Mouse (Mus musculus) cerebellum, postnatal 4 days (tissue): ENCODE measurements around the gene F7.

ENCODE experiments used
- DNase-seq, 2 experiments: peaks; one replicate each; pipeline ENCODE4 v3.0.0; 2022; ENCODE audit warnings: low spot score in 2 of 2, mixed read lengths in 1 of 2

The F7 gene

DNA sequence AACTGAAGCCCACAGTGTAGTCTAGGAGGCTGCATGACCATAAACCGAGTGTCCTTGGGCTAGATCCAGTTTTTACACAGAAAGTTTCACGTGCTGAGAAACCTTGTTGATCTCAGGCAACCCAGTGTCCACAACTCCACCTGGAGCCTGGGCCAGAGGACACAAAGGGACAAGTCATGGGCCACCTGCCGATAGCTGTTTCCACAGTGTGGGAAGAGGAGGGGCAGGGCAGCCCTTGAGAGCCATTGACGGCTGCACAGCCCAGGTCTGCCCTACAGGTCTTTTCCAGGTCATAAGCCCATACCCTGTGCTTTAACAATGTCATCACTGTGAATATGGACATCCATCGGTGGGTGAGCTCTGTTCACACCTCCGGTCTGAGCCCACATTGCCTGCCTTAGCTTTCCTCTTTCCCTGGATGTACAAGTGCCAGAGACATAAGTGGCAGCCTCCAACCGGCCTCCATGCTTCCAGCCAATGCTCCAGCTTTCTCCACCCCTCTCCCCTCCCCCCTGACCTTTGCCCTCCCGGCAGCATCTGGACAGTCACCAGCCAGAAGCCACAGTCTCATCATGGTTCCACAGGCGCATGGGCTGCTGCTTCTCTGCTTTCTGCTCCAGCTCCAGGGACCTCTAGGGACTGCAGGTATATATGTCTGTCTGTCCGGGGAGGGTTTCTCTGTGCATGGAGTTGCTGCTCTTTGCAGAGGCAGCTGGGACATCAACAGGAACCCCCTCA lies at the start of gene F7:
F7 (plus strand) TSS at position 548 of the 738 bp plus-strand sequence.
- no peak for DNase-seq

DNA sequence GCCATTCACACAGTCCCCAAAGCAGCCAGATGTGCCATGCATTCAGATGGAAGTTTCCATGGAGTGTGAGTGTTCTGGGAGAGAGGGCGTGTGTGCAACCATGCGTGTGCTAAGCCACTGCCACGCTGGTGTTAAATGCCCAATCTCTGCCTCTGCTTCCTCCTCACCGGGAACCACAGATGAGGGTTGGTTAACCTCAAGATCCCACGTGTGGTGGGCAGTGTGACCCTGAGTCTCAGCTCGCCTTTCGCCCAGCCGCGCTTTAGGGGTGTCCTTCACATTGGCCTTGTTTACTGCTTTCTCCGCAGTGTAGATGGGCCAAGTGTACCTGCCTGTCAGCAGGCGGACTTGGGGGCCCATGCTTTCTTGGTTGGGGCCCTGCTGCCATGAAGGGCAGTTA lies 49.5 kb upstream of the F7 start:
- no peak for DNase-seq

DNA sequence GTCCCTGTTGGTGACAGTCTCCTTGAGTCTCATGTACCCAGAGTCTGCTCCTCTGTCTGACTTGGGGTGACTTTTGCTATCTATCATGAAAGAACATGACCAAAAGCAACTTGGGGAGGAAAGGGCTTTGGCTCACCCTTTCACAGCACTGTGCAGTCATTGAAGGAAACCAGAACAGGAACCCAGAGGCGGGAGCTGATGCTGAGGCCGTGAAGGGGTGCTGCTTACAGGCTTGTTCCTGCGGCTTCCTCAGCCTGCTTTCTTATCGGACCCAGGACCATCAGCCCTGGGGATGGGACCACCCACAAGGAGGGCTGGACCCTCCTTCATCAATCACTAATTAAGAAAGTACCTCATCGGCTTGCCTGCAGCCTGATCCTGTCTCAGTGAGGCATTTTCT lies 49.1 kb upstream of the F7 start:
- no peak for DNase-seq

DNA sequence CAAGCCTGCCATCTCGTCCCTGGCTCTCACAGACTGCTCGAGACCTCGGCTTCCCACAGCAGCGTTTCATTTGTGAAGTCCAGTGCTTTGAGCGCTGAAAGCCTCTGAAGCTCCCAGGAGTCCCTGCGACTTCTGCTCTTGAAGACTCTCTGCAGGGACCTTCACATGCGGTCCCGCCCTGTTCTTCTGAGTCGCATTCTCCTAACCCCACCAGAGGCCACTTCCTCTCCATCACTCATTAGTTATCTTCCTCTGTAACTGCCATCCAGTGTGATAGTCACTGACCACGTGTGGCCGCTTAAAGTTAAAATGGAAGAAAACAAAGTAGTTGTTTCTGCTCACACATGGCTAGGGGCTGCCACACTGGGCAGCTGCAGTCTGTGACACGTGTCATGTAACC lies 48.5 kb upstream of the F7 start:
- no peak for DNase-seq

DNA sequence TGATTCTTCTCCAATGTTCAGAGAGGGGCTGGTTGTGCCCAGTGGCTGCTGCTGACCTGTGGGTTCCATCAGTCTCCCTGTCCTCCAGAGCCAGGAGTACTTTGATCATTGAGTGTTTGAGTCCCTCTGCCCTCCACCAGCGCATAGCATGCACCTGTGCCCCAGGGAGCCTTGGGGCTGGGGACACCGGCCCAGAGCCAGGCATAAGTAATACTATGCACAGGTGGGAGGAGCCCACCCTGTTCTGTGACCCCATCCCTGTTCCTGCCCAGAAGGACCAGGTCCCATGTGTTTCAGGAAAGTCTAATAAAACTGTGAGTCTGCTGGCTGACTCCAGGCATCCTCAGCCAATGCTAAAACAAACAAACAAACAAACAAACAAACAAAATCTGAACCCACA lies 47.5 kb upstream of the F7 start:
- DNase-seq, result no peak

DNA sequence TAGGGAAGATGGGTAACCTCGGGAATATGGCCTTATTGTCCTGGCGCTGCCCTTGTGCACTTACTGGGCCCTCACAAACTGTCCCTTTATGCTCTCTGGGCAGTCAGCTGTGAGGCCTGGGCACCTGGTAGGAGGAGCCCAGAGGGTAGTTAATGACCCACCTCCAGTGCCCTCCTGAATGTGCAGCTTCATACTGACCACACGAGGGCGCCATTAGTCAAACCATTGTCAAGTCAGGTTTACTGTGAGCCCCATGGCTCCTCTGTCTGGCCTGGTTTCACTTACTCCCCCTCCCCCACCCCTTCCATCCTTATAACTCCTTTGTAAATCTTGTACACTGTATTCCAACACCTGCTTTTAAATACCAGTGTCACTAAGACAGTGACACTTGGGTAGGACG lies 47.1 kb upstream of the F7 start:
- DNase-seq, result peak in 1 of 2 experiments; percentile 43

DNA sequence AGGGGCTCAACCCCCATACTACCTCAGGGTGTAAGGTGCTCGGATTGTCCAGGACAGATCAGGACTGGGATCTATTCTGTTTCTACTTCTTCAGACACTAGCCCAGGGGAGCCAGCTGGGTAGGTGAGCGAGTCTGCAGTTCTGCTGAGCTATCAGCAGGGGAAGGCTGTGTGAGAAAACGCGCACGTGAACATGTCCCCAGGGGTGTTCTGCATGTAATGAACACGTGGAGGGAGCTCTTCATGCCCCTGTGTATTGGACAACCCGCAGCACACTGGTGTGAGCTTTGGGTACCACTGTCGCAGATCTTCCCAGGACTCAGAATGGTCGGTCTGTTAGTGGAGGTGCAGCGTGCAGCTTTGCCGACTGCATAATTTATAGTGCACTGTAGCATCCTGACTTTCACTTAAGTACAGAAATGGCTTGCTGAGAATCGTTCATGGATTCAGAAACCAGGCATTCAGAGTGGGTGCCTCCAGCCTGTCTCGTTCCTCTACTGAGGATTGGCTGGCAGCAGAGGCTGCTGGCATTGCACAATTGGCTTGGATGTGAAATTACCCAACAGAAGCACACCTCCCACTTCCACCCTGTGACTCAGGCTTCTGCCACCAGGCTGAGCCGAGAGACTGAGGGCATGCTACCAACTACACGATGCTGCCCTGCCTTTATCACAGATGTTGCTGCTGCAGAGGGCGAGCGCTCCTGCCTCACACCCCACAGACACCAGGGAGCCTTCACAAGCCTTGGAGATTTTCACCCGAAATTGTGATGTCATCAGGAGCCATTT lies 42.0 kb upstream of the F7 start:
- no peak for DNase-seq

DNA sequence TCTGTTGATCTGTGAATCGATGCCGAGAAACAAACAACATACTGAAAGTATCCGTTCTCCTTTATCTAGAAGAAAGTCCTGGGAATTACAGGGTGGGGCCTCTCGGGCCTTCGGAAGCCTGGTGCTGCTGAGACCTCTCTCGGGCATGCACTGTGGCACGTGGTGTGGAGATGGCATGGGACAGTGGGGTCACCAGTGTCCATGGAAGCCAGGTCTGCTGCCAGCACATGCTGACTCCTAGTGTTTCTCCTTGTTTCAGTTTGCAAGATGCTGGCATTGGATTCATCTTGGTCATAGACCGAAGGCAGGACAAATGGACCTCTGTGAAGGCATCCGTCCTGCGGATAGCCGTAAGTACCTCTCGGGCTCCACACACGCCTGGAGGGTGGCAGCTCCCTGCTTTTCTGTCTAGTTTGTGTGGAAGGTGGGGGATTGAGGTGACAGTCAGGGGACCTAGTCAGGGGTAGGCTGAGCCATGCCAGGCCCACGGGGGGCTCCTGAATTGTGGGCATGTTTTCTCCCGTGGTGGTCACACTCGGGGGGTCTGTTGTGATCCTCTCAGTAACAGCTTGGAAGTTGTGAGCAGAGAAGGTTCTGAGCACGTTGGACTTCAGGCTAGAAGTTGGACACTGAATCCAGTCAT lies 41.1 kb upstream of the F7 start:
- DNase-seq, result no peak

DNA sequence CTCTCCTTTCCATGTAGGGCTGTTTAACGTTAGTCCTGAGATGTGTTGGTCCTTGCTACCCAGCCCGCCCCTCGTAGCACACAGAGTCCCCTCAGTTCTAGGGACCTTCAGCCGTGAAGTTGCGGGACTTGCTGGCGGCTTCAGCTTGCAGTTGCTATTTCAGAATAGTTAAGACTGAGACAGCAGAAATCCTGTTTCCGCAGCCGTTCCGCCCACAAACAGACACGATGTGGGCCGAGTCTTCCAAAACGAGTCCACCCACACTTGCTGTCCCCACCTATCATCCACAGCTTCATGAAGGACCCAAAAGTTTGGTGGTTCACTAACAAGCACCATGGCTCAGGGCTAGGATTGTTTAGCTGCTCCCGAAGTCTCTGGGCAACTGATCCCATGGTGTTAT lies 40.6 kb upstream of the F7 start:
- DNase-seq, result no peak

DNA sequence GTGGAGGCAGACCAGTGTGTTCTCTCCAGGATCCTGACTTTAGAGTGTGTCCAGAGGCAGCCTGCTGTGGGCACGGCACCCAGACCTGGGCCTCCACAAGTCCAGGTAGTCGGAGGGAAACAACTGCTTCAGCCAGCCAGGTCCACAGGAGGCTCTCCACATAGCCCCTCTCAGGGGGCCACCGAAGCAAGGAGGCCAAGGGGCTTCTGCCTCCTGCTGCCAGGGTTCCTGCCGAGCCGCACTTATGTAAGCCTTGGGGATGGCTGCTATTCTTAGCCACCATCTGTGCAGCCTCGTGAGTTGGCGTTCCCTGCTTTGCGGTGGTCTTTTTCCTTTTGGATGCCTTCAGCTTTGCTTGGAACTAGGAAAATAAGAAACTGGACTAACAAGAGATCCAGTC lies 38.3 kb upstream of the F7 start:
- DNase-seq, result no peak

DNA sequence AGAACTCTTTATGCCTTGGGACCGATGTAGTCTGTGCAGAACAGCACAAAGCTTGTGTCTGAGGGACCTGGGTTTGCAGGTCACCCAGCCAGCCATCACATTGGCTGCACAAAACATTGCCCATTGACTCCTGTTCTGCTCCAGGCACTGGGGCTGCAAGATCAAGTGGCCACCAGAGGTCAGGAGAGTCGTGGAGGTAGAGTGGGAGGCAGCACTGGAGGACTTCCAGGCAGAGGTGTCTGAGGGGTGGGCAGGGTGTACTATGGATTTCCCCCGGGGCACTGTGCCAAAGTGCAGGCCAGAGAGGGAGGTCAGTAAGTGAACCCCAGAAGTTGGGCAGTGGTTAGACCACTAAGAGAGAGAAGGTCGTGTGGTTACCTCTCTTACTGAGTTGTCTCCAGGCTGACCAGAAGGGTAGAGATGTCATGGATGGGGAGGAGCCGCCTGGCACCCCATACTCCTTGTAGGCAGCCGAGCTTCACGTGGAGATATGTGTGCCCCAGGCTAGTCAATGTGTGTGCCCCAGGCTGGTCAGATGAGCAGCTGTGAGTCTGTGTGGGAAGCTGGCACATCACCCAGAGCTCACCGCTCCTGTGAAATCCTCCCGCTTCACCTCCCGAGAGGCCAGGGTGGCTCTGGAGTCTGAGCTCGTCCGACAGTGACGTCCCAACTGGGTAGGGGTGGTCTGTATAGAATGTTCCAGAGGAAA lies 37.0 kb upstream of the F7 start:
- no peak for DNase-seq

DNA sequence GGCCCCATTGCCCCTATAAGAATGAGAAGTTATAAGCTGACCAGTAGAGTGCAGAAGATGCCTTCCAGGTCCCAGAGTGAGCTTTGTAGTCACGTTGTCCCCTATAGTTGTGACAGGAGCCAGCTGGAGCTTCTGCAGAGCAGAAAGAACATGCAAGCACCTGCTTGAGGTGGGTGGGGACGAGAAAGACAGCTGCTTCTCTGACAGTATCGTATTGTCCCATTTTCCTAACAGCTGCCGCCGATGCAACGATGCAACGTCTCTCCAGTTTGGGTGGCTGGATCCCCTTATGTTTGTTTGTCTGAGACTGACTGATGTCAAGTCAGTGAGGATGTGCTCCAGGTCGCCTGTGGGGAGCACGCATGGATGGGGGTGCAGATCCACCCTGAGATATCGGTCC lies 34.4 kb upstream of the F7 start:
- DNase-seq, result no peak

DNA sequence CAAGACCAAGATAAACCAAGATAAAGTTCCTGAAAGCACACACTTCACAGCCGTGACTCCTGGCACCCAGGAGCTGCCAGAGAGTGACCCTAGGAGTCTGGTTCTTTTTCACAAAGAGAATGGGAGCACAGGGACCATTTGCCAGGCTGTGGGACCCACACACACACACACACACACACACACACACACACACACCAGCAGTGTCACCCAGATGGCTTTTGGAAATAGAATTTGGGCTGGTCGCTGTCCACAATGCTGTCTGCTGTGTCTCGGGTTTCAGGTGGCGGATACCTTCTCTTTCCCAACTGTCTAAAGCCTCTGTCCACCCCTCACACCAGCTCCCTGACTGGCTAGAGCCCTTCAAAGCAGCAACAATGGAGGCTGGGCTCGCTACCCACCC lies 31.4 kb upstream of the F7 start:
- DNase-seq, result no peak

DNA sequence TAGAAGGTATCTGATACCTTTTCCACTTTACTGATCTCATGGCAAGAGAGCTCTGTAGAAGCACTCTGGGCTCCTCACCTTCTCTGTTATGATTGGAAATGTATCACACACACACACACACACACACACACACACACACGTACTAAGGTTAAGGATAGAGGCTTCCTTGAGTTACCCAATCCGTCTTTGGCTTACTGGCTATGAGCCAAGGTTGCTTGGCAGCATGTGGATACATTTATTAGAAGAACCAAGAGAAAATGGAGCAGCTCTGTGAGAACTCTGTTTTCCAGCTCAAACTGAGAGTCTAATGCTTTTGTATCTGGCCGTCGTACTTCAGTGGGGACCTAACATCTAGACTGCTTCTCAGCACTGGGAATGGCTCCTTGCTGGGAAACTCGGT lies 30.4 kb upstream of the F7 start:
- DNase-seq, result no peak

DNA sequence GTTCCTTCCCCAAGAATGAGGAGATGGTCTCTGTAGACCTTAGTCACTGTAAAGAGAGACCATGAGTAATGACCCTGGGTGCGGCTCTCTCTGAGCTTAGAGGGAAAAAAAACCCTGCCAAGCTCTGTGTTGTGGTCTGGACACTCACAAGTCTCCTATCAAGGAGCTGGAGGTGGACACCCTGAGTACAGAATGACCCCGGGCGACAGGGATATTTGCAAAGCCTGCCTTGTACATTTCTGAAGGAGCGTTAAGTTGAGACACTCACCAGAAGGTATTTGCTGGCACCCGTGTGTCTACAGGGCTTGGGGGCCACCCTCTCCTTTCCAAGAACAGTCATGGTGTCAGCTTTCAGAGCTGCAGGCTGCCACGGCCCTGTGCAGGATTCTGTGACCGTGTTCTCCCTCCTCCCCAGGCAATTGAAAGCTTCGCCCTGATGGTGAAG lies 29.0 kb upstream of the F7 start:
- no peak for DNase-seq

DNA sequence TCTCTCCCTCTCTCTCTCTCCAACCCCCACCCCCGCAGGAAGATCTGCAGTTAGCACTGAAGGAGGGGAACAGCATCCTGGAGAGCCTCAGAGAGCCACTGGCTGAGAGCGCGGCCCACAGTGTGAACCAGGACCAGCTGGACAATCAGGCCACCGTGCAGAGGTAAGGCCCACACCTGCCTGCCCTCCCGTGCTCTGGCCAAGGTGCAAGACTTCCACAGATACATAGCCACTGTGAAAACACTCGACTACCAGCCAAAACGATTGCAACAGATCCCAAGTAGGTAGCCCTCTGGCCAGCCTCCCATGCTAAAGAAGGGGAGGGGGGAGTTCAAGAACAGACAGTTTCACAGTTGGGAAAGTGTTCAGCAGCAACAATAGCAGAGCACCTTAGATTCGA lies 27.5 kb upstream of the F7 start:
- DNase-seq, result no peak

DNA sequence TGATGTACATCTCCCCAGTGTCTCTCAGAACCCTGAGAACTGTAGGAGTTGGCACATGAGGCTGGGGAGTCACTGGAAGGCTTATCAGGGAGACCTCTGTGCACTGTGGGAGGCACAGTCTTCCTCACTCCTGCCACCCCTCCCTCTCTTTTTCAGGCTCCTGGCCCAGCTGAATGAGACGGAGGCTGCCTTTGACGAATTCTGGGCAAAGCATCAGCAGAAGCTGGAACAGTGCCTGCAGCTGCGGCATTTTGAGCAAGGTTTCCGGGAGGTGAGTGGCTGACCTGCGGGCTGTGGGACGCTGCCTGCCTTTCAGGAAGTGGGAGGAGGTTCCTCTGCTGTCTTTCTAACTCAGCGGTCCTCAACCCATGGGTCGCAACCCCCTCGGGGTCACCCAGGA lies 26.0 kb upstream of the F7 start:
- no peak for DNase-seq

DNA sequence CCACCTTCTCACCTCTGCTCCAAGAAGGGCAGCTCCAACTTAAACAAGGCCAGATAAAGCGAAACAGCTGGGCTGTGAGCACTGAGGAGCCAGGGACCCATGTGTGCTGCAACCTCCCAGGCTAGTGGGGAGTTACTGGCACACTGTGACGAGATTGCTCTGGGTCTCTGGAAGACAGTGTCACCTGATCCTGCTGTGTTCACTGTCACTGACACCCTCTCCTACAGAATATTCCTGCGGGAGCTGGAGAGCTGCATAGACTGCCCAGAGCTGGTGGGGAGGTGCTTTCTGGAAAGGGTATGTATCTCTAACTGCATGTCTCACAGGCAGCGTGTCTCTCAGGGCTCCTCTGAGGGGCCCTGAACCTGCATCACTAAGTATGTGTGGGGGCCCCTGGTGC lies 18.4 kb upstream of the F7 start:
- DNase-seq, result no peak

DNA sequence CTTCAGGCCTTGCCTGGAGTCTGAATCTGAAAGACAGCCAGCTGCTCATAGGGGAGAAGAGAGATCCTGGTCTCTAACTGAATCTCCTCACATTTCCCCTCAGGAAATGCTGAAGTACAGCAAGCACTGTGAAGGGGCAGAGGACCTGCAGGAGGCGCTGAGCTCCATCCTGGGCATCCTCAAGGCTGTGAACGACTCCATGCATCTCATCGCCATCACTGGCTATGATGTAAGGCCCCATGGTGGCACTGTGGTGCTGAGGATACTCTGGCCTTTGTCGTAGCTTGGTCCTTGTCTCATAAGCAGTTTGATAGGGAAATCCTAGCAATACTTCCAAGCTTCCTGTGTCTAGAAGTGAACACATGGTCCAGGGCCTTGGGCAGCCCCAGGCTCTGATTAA lies 15.5 kb upstream of the F7 start:
- no peak for DNase-seq

DNA sequence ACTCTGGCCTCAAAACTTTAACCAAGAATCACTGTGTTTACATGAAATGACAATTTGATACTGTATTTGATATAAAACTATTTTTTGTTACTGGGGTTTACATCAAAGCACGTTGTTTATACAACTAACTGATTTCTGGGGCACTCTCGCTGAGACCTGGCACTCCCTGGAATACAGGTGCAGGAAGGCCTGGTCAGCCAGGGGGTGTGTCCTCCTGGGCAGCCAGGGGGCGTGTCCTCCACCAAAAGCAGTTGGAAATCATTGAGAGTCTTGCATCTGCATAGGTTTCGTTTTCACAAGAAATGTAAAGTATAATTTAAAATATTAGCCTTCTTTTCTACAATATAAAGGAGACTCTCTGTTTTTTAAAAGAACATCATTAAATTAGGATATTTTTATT lies 6.3 kb upstream of the F7 start:
- DNase-seq, result no peak

DNA sequence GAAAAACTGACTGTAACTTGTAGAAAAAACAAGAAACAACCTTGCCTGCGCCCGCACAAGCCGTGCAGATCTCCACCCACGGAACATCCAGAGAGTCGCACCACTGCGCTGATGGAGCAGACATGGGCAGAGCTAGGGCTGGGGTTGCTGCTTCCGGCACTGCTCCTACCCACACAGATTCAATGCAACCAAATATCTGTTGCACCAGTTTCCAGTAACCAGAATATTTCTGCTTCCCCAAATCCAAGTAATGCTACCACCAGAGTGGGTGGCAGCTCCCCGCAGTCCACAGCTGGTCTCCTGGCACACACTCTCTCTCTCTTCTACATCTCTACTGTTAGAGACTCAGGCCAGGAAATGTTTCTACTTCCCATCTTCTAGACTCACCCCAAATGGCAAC lies 4.0 kb upstream of the F7 start:
- no peak for DNase-seq

DNA sequence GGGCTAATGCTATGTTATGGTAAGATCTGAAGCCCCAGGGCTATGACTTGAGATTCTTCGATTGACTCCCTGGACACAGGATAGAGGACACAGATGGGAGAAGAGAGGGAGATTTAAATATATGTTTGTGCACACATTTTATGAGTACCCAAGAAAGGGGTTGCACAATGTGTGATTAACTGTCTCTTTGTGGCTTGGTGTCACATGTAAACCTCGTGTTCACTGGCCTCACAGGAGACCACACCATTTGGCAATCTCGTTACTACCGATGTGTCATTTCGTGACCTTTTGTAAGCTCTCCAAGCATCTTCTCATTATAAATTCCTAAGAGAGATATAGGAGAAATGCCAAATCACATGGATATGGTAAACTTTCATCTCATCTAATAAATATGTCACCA lies 1.8 kb downstream of the F7 start:
- no peak for DNase-seq
